In genomic region chr3:94387391-94387790, GRCm38 (mm10) we compare ENCODE assay signal across 21 mouse cellular contexts. TPM values are rescaled to one million over a fixed set of nuclear protein-coding genes. Genes with fewer than 3 reads are reported as not detected.
"Had no signal": no experiment of that assay in that cellular context is flagged by ENCODE, and none has a peak within 500 bp of the region (broad histone marks: within the 10 kb centered on the region; RNA-seq: fewer than 3 reads in every experiment).

No protein-coding gene starts in this region.

- H3K4me2 ChIP-seq: liver, embryonic 12.5 days; lung, embryonic 14.5 days; midbrain, embryonic 12.5 days; neural tube, embryonic 13.5 days; neural tube, embryonic 15.5 days had no signal

- H3K27ac ChIP-seq: liver, embryonic 12.5 days; liver, embryonic 14.5 days; midbrain, embryonic 10.5 days; midbrain, embryonic 12.5 days; neural tube, embryonic 13.5 days; neural tube, embryonic 15.5 days had no signal

- H3K9ac ChIP-seq: liver, embryonic 12.5 days; liver, embryonic 14.5 days; lung, embryonic 14.5 days; midbrain, embryonic 12.5 days; neural tube, embryonic 13.5 days; neural tube, embryonic 15.5 days had no signal

- H3K36me3 ChIP-seq: liver, embryonic 12.5 days; midbrain, embryonic 10.5 days; midbrain, embryonic 12.5 days; neural tube, embryonic 13.5 days; neural tube, embryonic 15.5 days had no signal

- H3K27me3 ChIP-seq: neural tube, embryonic 13.5 days; neural tube, embryonic 15.5 days had no signal

- ATAC-seq: liver, embryonic 12.5 days; midbrain, embryonic 16.5 days had no signal

- H3K4me1 ChIP-seq: liver, embryonic 12.5 days; midbrain, embryonic 10.5 days; midbrain, embryonic 12.5 days; neural tube, embryonic 13.5 days; neural tube, embryonic 15.5 days had no signal

- H3K9me3 ChIP-seq: liver, embryonic 12.5 days; midbrain, embryonic 10.5 days; midbrain, embryonic 12.5 days; neural tube, embryonic 13.5 days; neural tube, embryonic 15.5 days had no signal

- DNase-seq: lung, adult 18-20 months; lung, embryonic 14.5 days; lung, postnatal 10 days; midbrain, embryonic 14.5 days; right cerebral cortex, adult 18-20 months; right cerebral cortex, postnatal 25 days; right cerebral cortex, postnatal 4 days; spleen, adult 18-20 months had no signal

- H3K4me3 ChIP-seq: liver, embryonic 12.5 days; midbrain, embryonic 10.5 days; midbrain, embryonic 12.5 days; myocyte; neural tube, embryonic 13.5 days; neural tube, embryonic 15.5 days had no signal

RNA-seq across cellular contexts. Expression of gene Lingo4, which starts 10.9 kb away (rescaled TPM):
- polyA plus RNA-seq: myocyte had no signal

RNA-seq across cellular contexts. Expression of gene Rorc, which starts 14.8 kb away (rescaled TPM):
- polyA plus RNA-seq: neural tube, embryonic 11.5 days had no signal

RNA-seq across cellular contexts. Expression of gene C2cd4d, which starts 25.2 kb away (rescaled TPM):
- polyA plus RNA-seq: liver, embryonic 16.5 days; myocyte had no signal

RNA-seq across cellular contexts. Expression of gene Tdrkh, which starts 25.7 kb away (rescaled TPM):
- polyA plus RNA-seq: small intestine, adult 2 months had no signal

RNA-seq across cellular contexts. Expression of gene Them5, which starts 45.5 kb away (rescaled TPM):
- polyA plus RNA-seq: liver, adult 2 months; liver, embryonic 12.5 days; liver, embryonic 14.5 days; liver, embryonic 16.5 days; midbrain, embryonic 10.5 days; midbrain, embryonic 12.5 days; midbrain, embryonic 14.5 days; midbrain, embryonic 16.5 days; myocyte; neural tube, embryonic 13.5 days; small intestine, adult 2 months; urinary bladder, adult 2 months had no signal
